Mouse (Mus musculus) bone marrow macrophage, adult 2 months (primary cell): ENCODE results near the gene Serinc2.

ENCODE experiments used
- CTCF ChIP-seq: IDR thresholded peaks from 2 replicates; pipeline ENCODE4 v1.5.1; 2012; ENCODE audit warnings: low read depth, mild to moderate bottlenecking, low read length, moderate library complexity
- POLR2A ChIP-seq: IDR thresholded peaks from 2 replicates; pipeline ENCODE4 v1.6.1; 2012; ENCODE audit warnings: mild to moderate bottlenecking, low read depth, low read length, borderline replicate concordance

DNA sequence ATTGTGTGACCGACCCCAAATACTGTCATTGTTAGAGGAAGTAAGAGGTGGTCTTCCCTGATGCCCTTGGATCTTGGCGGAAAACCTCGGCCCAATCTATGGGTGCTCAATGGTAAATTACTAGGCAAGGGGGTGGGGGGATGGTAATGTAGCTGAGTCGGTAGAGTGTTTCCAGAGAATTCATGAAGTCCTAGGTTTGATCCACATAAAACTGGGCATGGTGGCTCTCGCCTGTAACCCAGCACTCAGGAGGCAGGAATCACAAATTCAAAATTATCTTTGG lies 3.2 kb downstream of the Serinc2 start:
- TF ChIP-seq CTCF, result no peak
- TF ChIP-seq POLR2A, result no peak
